Mouse (Mus musculus) C2C12 (cell line): ENCODE results near the gene Cfap299. TPM values are rescaled to one million over a fixed set of nuclear protein-coding genes. Genes with fewer than 3 reads are reported as not detected.

ENCODE experiments used
- H3K27me3 ChIP-seq: one replicate; pipeline ENCODE4 v1.6.1; 2011; ENCODE audit not compliant: control insufficient read depth, insufficient read depth, insufficient read length
- H3K36me3 ChIP-seq: one replicate; pipeline ENCODE4 v1.6.1; 2011; ENCODE audit not compliant: control insufficient read depth, insufficient read depth
- H3K4me3 ChIP-seq: one replicate; pipeline ENCODE4 v1.5.1; 2011; ENCODE audit warnings: mild to moderate bottlenecking, control low read depth; ENCODE audit not compliant: poor library complexity, insufficient read depth, severe bottlenecking
- H3K79me2 ChIP-seq: one replicate; pipeline ENCODE4 v1.6.1; 2011; ENCODE audit not compliant: control insufficient read depth, insufficient read depth
- H3K79me3 ChIP-seq: one replicate; pipeline ENCODE4 v1.6.1; 2011; ENCODE audit warnings: low read depth, control low read depth
- H3ac ChIP-seq: one replicate; pipeline ENCODE3; 2011; ENCODE audit warnings: low read depth; ENCODE audit not compliant: control insufficient read depth, insufficient read length
- CEBPB ChIP-seq: IDR thresholded peaks from one replicate; pipeline ENCODE4 v1.6.1; 2011; ENCODE audit warnings: low read depth, mild to moderate bottlenecking, control low read depth, moderate library complexity
- CTCF ChIP-seq: IDR thresholded peaks from one replicate; pipeline ENCODE4 v1.5.1; 2011; ENCODE audit not compliant: control insufficient read depth, insufficient read depth, insufficient read length
- FOSL1 ChIP-seq: IDR thresholded peaks from one replicate; pipeline ENCODE4 v1.8.0; 2011; ENCODE audit warnings: mild to moderate bottlenecking, low read length; ENCODE audit not compliant: poor library complexity, insufficient read depth, severe bottlenecking
- MAX ChIP-seq: IDR thresholded peaks from one replicate; pipeline ENCODE4 v1.6.1; 2011; ENCODE audit warnings: mild to moderate bottlenecking, control low read depth
- MYOD1 ChIP-seq: IDR thresholded peaks from one replicate; pipeline ENCODE4 v1.6.1; 2011; ENCODE audit warnings: low read depth; ENCODE audit not compliant: control insufficient read depth, insufficient read length
- MYOG ChIP-seq: IDR thresholded peaks from one replicate; pipeline ENCODE4 v1.6.1; 2011; ENCODE audit not compliant: control insufficient read depth, insufficient read length; ENCODE audit errors: extremely low read depth
- USF1 ChIP-seq: IDR thresholded peaks from one replicate; pipeline ENCODE4 v1.6.1; 2011; ENCODE audit warnings: low read depth, mild to moderate bottlenecking, control low read depth, moderate library complexity
- polyA plus RNA-seq: library from polyadenylated mRNA; unstranded; fragments of >200 nt; fragmentation: generic; extraction: Trizol; gene quantifications from one replicate; pipeline ENCODE4 v1.2.1, GENCODE M21; 2012; ENCODE audit warnings: missing spikeins

Gene Cfap299
- polyA plus RNA-seq, 1 experiment, result 0.09 TPM

DNA sequence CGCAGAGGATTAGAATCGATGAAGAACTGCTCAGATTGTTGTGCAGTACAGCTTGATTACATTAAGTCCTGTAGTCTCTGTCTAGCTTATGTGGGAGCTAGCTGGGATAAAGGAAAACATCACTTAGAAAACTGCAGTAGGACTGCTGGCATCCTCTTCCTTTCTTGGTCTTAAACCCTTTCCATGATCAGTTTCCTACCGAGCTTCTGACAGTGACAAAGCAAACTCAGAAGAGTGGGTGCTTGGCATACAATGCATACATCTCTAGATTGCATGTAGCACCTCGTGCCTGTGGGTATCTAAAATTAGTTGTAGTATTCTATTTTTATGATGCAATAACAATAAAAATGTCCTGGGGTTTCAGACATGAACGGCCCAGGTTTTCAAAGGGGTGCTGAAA, 154.4 kb downstream of the Cfap299 start:
- H3ac ChIP-seq, result no peak overlapping the region
- H3K4me3 ChIP-seq, result no peak overlapping the region
- H3K27me3 ChIP-seq, result no peaks in the 10 kb centered on the region
- H3K79me3 ChIP-seq, result no peaks in the 10 kb centered on the region
- H3K79me2 ChIP-seq, result no peaks in the 10 kb centered on the region
- TF ChIP-seq MYOD1, result no peak
- no peak for TF ChIP-seq USF1
- TF ChIP-seq CTCF, result no peak
- no peak for TF ChIP-seq MAX
- TF ChIP-seq MYOG, result no peak
- TF ChIP-seq CEBPB, result no peak
- no peak for TF ChIP-seq FOSL1
- no peaks in the 10 kb centered on the region for H3K36me3 ChIP-seq

DNA sequence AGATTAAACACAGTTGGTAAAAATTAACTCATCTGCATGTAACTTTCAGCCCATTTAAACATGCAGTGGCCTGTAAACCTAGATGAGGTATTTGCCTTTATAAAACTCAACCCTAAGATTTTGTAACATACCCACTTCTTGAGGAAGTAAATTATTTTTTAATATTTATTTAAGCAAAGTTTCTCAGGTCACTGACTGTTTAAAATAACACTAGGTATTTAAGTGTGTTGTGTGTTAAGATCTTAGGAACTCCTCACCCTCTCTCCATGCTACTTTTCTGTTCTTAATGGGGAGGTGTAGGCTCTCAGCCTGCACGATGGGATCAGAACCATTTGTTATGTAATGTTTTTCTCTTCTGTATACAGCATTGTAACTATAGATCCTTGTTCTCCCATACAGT, 156.1 kb downstream of the Cfap299 start:
- Histone ChIP-seq H3ac (no peak overlapping the region), H3K79me3 (no peaks in the 10 kb centered on the region)

DNA sequence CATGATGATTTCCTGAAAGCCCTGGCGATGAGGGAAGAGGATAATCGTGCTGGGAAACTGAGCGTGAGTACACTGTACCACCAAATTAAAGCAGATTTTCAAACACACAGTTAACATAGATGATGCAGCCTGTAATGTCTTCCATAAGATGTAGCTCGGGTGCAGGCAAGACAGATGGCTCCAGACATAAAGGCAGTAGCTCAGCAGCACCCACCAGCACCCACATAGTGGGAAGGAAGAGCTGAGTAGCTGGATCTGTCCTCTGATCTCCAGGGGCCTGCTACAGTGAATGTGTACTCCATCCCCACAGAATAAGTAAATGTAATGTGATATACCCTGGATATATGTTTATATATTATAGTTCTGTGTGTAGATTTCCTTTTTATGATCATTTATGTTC, 169.2 kb downstream of the Cfap299 start:
- TF ChIP-seq CEBPB (no peak), MYOD1 (no peak), MYOG (no peak), USF1 (no peak), MAX (no peak), FOSL1 (no peak), CTCF (no peak)
- Histone ChIP-seq H3K4me3 (no peak overlapping the region), H3K36me3 (no peaks in the 10 kb centered on the region), H3K27me3 (no peaks in the 10 kb centered on the region), H3K79me3 (no peaks in the 10 kb centered on the region), H3K79me2 (no peaks in the 10 kb centered on the region), H3ac (no peak overlapping the region)

More for the DNA sequence above, 156.1 kb downstream of the Cfap299 start:
- no peaks in the 10 kb centered on the region for H3K79me2 ChIP-seq
- no peaks in the 10 kb centered on the region for H3K36me3 ChIP-seq
- H3K4me3 ChIP-seq, result no peak overlapping the region
- TF ChIP-seq MYOD1, result no peak
- TF ChIP-seq CEBPB, result no peak
- TF ChIP-seq MYOG, result no peak
- no peak for TF ChIP-seq MAX
- no peak for TF ChIP-seq FOSL1
- TF ChIP-seq CTCF, result no peak
- no peak for TF ChIP-seq USF1
- H3K27me3 ChIP-seq, result no peaks in the 10 kb centered on the region

DNA sequence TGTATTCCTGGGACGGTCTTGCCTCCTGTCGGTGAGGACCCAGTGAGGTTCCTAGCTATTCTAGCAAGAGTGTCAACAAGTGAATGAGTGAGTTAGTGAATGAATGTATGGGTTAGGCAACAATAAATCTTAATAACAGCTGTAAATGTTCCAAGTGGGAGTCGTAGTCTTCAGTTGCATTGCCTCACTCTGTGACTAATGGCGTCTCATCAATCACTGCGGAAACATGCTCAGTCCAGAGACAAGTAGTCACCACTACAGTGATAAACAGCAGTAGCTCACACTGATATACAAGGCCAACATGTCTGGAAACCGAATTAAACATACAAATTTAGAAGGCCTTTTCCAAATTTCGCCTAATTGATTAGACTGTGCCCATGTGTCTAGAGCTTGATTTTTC, 187.1 kb downstream of the Cfap299 start:
- Histone ChIP-seq H3K27me3 (no peaks in the 10 kb centered on the region), H3K36me3 (no peaks in the 10 kb centered on the region), H3K4me3 (no peak overlapping the region), H3ac (no peak overlapping the region), H3K79me2 (no peaks in the 10 kb centered on the region), H3K79me3 (no peaks in the 10 kb centered on the region)
- TF ChIP-seq CEBPB (no peak), MAX (no peak), MYOD1 (no peak), MYOG (no peak), USF1 (no peak), FOSL1 (no peak), CTCF (no peak)

DNA sequence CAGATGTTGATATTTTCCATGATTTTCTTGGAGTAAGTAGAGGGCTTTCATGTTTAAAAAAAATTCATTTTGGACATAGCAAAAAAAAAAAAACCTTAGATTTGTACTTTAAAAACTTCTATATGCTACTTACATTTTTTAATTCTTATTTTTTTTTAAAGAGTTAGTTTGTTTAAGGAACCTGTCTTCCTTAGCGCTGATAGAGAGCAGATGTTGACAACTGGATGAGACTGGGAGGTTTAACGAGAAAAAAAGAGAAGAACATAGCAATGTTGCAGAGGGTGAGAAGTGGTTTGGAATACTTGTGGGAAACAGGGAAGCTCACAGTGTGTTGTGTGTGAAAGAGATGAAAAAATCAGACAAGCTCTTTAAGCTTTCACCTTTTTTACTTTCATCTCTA, 191.0 kb downstream of the Cfap299 start:
- TF ChIP-seq CTCF (no peak), MYOG (no peak), FOSL1 (no peak), MYOD1 (no peak), USF1 (no peak), MAX (no peak), CEBPB (no peak)
- no peaks in the 10 kb centered on the region for H3K79me2 ChIP-seq

DNA sequence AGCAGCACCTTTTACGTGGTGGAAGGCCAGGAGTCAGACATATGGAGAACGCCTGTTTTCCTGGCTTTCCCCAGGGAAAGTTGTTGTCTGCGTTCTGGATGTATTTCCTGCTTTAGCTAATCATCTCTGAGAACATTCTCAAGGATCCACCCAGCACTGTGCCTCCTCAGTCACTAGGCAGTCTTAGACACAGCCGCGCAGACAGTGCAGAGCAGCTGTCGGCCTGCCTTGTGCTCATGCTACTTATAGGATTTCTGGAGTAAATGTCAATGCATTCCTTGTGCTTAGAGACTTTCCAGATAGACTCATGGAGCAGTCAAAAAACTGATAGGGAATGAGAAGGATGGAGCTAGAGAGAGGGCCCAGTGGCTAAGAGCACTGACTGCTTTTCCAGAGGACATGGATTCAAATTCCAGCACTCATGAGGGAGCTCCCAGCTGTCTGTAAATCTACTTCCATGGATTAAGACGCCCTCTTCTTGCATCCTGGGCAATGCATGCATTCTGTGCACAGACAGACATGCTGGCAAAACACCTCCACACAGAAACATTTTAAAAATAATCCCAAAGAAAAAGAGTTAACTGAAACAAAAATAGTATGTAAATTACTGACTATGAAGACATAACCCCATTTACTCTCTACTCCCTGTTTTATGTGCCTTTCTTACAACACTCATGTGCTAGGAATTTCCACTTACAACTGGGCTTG, 193.3 kb downstream of the Cfap299 start:
- peaks cover 5% of the 10 kb centered on the region for H3K27me3 ChIP-seq
- no peaks in the 10 kb centered on the region for H3K79me3 ChIP-seq
- H3ac ChIP-seq, result no peak overlapping the region
- TF ChIP-seq CEBPB, result no peak
- TF ChIP-seq FOSL1, result no peak
- TF ChIP-seq MYOG, result no peak
- no peak for TF ChIP-seq MAX
- no peak for TF ChIP-seq USF1
- H3K4me3 ChIP-seq, result no peak overlapping the region
- H3K79me2 ChIP-seq, result no peaks in the 10 kb centered on the region
- H3K36me3 ChIP-seq, result no peaks in the 10 kb centered on the region

More for the DNA sequence above, 191.0 kb downstream of the Cfap299 start:
- no peaks in the 10 kb centered on the region for H3K79me3 ChIP-seq
- no peak overlapping the region for H3ac ChIP-seq
- H3K27me3 ChIP-seq, result peaks cover 5% of the 10 kb centered on the region
- no peaks in the 10 kb centered on the region for H3K36me3 ChIP-seq
- no peak overlapping the region for H3K4me3 ChIP-seq
